19 mouse cellular contexts compared by ENCODE assay signal in genomic region chr13:20516096-20516495, GRCm38 (mm10).
"Had no signal": no experiment of that assay in that cellular context is flagged by ENCODE, and none has a peak within 500 bp of the region (broad histone marks: within the 10 kb centered on the region; RNA-seq: fewer than 3 reads in every experiment).

No protein-coding gene starts in this region.

- H3K9me3 ChIP-seq: lung, embryonic 15.5 days; midbrain, embryonic 10.5 days; midbrain, embryonic 12.5 days; neural tube, embryonic 13.5 days; neural tube, embryonic 15.5 days had no signal

- H3K27me3 ChIP-seq: lung, embryonic 15.5 days; midbrain, embryonic 12.5 days; neural tube, embryonic 13.5 days; neural tube, embryonic 15.5 days had no signal

- DNase-seq: lung, adult 18-20 months; lung, postnatal 4 days; midbrain, embryonic 14.5 days; retina, postnatal 1 day; right cerebral cortex, adult 18-20 months; right cerebral cortex, postnatal 25 days; right cerebral cortex, postnatal 4 days; spleen, adult 18-20 months; thymus, adult 18-20 months; thymus, postnatal 14 days; thymus, postnatal 36 days had no signal

- ATAC-seq: lung, postnatal 0 days; midbrain, embryonic 16.5 days had no signal

- H3K4me1 ChIP-seq: lung, embryonic 15.5 days had no signal

- H3K4me3 ChIP-seq: lung, embryonic 15.5 days; midbrain, embryonic 10.5 days; midbrain, embryonic 12.5 days; myocyte; neural tube, embryonic 13.5 days; neural tube, embryonic 15.5 days had no signal

- H3K4me2 ChIP-seq: lung, embryonic 15.5 days; midbrain, embryonic 12.5 days; neural tube, embryonic 13.5 days; neural tube, embryonic 15.5 days had no signal

- H3K36me3 ChIP-seq: lung, embryonic 15.5 days; midbrain, embryonic 10.5 days; midbrain, embryonic 12.5 days; neural tube, embryonic 13.5 days; neural tube, embryonic 15.5 days had no signal

- H3K27ac ChIP-seq: lung, embryonic 15.5 days; midbrain, embryonic 10.5 days; midbrain, embryonic 12.5 days; neural tube, embryonic 13.5 days; neural tube, embryonic 15.5 days had no signal

- H3K9ac ChIP-seq: lung, embryonic 15.5 days; midbrain, embryonic 12.5 days; neural tube, embryonic 13.5 days; neural tube, embryonic 15.5 days had no signal
